Mouse (Mus musculus): ENCODE measurements around the gene Snx25. TPM values are rescaled to one million over a fixed set of nuclear protein-coding genes. Genes with fewer than 3 reads are reported as not detected.
"Not testable (repeated sequence)": the region's sequence is repeated elsewhere in the genome, so short reads cannot be mapped to it uniquely, and the experiment has no call there.

The Snx25 gene
- total RNA-seq, 1 experiment from 2014 or later: 12.3 TPM

- no peak for ATAC-seq (replicated peaks in 1 of 2; ENCODE audit: insufficient read depth in 1 of 2, low FRiP score in 2 of 2, low TSS enrichment in 1 of 2, low read depth in 1 of 2, poor library complexity in 2 of 2, severe bottlenecking in 2 of 2)
These were observed 10.3 kb downstream of the Snx25 start for GRCm38 (mm10) chr8:46141688-46142087.

- no peak for ATAC-seq (replicated peaks in 1 of 2; ENCODE audit: insufficient read depth in 1 of 2, low FRiP score in 2 of 2, low TSS enrichment in 1 of 2, low read depth in 1 of 2, poor library complexity in 2 of 2, severe bottlenecking in 2 of 2)
These were observed 11.4 kb downstream of the Snx25 start for GRCm38 (mm10) chr8:46140376-46141120.

GRCm38 (mm10) chr8:46137843-46138596 lies 13.9 kb downstream of the Snx25 start:
- peak; percentile 32 to 68; a peak in 1 of 4 replicates for ATAC-seq (replicated peaks in 1 of 2; ENCODE audit: insufficient read depth in 1 of 2, low FRiP score in 2 of 2, low TSS enrichment in 1 of 2, low read depth in 1 of 2, poor library complexity in 2 of 2, severe bottlenecking in 2 of 2)

- no peak for ATAC-seq (replicated peaks in 1 of 2; ENCODE audit: insufficient read depth in 1 of 2, low FRiP score in 2 of 2, low TSS enrichment in 1 of 2, low read depth in 1 of 2, poor library complexity in 2 of 2, severe bottlenecking in 2 of 2)
These were observed 14.6 kb downstream of the Snx25 start for GRCm38 (mm10) chr8:46137336-46137735.

GRCm38 (mm10) chr8:46135546-46135945 lies 16.4 kb downstream of the Snx25 start:
- ATAC-seq (replicated peaks in 1 of 2; ENCODE audit: insufficient read depth in 1 of 2, low FRiP score in 2 of 2, low TSS enrichment in 1 of 2, low read depth in 1 of 2, poor library complexity in 2 of 2, severe bottlenecking in 2 of 2): not testable (repeated sequence)

GRCm38 (mm10) chr8:46130426-46130825 lies 21.5 kb downstream of the Snx25 start:
- no peak for ATAC-seq (replicated peaks in 1 of 2; ENCODE audit: insufficient read depth in 1 of 2, low FRiP score in 2 of 2, low TSS enrichment in 1 of 2, low read depth in 1 of 2, poor library complexity in 2 of 2, severe bottlenecking in 2 of 2)

GRCm38 (mm10) chr8:46122498-46122897 lies 29.5 kb downstream of the Snx25 start:
- ATAC-seq (replicated peaks in 1 of 2; ENCODE audit: insufficient read depth in 1 of 2, low FRiP score in 2 of 2, low TSS enrichment in 1 of 2, low read depth in 1 of 2, poor library complexity in 2 of 2, severe bottlenecking in 2 of 2): no peak

GRCm38 (mm10) chr8:46119176-46119575 lies 32.8 kb downstream of the Snx25 start:
- no peak for ATAC-seq (replicated peaks in 1 of 2; ENCODE audit: insufficient read depth in 1 of 2, low FRiP score in 2 of 2, low TSS enrichment in 1 of 2, low read depth in 1 of 2, poor library complexity in 2 of 2, severe bottlenecking in 2 of 2)

- no peak for ATAC-seq (replicated peaks in 1 of 2; ENCODE audit: insufficient read depth in 1 of 2, low FRiP score in 2 of 2, low TSS enrichment in 1 of 2, low read depth in 1 of 2, poor library complexity in 2 of 2, severe bottlenecking in 2 of 2)
These were observed 34.8 kb downstream of the Snx25 start for GRCm38 (mm10) chr8:46117172-46117571.

GRCm38 (mm10) chr8:46113421-46114170 lies 38.4 kb downstream of the Snx25 start:
- ATAC-seq (replicated peaks in 1 of 2; ENCODE audit: insufficient read depth in 1 of 2, low FRiP score in 2 of 2, low TSS enrichment in 1 of 2, low read depth in 1 of 2, poor library complexity in 2 of 2, severe bottlenecking in 2 of 2): 0 out of 4 replicates have a peak, but pooled peaks of 1 of the 2 experiments have one; percentile 27

- no peak for ATAC-seq (replicated peaks in 1 of 2; ENCODE audit: insufficient read depth in 1 of 2, low FRiP score in 2 of 2, low TSS enrichment in 1 of 2, low read depth in 1 of 2, poor library complexity in 2 of 2, severe bottlenecking in 2 of 2)
These were observed 44.3 kb downstream of the Snx25 start for GRCm38 (mm10) chr8:46107690-46108089.

- no peak for ATAC-seq (replicated peaks in 1 of 2; ENCODE audit: insufficient read depth in 1 of 2, low FRiP score in 2 of 2, low TSS enrichment in 1 of 2, low read depth in 1 of 2, poor library complexity in 2 of 2, severe bottlenecking in 2 of 2)
These were observed 48.5 kb downstream of the Snx25 start for GRCm38 (mm10) chr8:46103434-46103833.

GRCm38 (mm10) chr8:46092667-46093360 lies 59.1 kb downstream of the Snx25 start:
- ATAC-seq (replicated peaks in 1 of 2; ENCODE audit: insufficient read depth in 1 of 2, low FRiP score in 2 of 2, low TSS enrichment in 1 of 2, low read depth in 1 of 2, poor library complexity in 2 of 2, severe bottlenecking in 2 of 2): no peak

GRCm38 (mm10) chr8:46083141-46083540 lies 68.8 kb downstream of the Snx25 start:
- no peak for ATAC-seq (replicated peaks in 1 of 2; ENCODE audit: insufficient read depth in 1 of 2, low FRiP score in 2 of 2, low TSS enrichment in 1 of 2, low read depth in 1 of 2, poor library complexity in 2 of 2, severe bottlenecking in 2 of 2)

GRCm38 (mm10) chr8:46081030-46081429 lies 70.9 kb downstream of the Snx25 start:
- ATAC-seq (replicated peaks in 1 of 2; ENCODE audit: insufficient read depth in 1 of 2, low FRiP score in 2 of 2, low TSS enrichment in 1 of 2, low read depth in 1 of 2, poor library complexity in 2 of 2, severe bottlenecking in 2 of 2): no peak

GRCm38 (mm10) chr8:46078866-46079265 lies 73.1 kb downstream of the Snx25 start:
- peak; percentile 51 to 67; a peak in 3 of 4 replicates for ATAC-seq (replicated peaks in 1 of 2; ENCODE audit: insufficient read depth in 1 of 2, low FRiP score in 2 of 2, low TSS enrichment in 1 of 2, low read depth in 1 of 2, poor library complexity in 2 of 2, severe bottlenecking in 2 of 2)

GRCm38 (mm10) chr8:46075223-46075622 lies 76.7 kb downstream of the Snx25 start:
- no peak for ATAC-seq (replicated peaks in 1 of 2; ENCODE audit: insufficient read depth in 1 of 2, low FRiP score in 2 of 2, low TSS enrichment in 1 of 2, low read depth in 1 of 2, poor library complexity in 2 of 2, severe bottlenecking in 2 of 2)
